Mouse (Mus musculus): ENCODE measurements around the gene Myh2. TPM values are rescaled to one million over a fixed set of nuclear protein-coding genes. Genes with fewer than 3 reads are reported as not detected.

Gene Myh2
- polyA plus RNA-seq, 1 experiment from 2014 or later = 0.03 TPM

GRCm38 (mm10) chr11:67172439-67172838, 1.6 kb downstream of the Myh2 start:
- H3K4me1 ChIP-seq (ENCODE audit: control insufficient read depth, insufficient read depth, low read length) = no peaks in the 10 kb centered on the region
- no peak overlapping the region for H3K27ac ChIP-seq (ENCODE audit: low read length)
- no peaks in the 10 kb centered on the region for H3K9me3 ChIP-seq (replicated peaks; ENCODE audit: control insufficient read depth, low read length)
- no peak overlapping the region for H3K4me2 ChIP-seq (ENCODE audit: low read depth, low read length)
- H3K27me3 ChIP-seq (ENCODE audit: control insufficient read depth, insufficient read depth, low read length) = no peaks in the 10 kb centered on the region
- no peak overlapping the region for H3K9ac ChIP-seq (ENCODE audit: low read length)
- no peak for ATAC-seq (replicated peaks; ENCODE audit: extremely low read depth, insufficient read depth, low FRiP score)
- H3K4me3 ChIP-seq (ENCODE audit: low read length) = no peak overlapping the region
- H3K36me3 ChIP-seq (ENCODE audit: control insufficient read depth, insufficient read depth) = no peaks in the 10 kb centered on the region
- 88% methylated on average over 2 of the region's 2 CpGs for WGBS

DNA sequence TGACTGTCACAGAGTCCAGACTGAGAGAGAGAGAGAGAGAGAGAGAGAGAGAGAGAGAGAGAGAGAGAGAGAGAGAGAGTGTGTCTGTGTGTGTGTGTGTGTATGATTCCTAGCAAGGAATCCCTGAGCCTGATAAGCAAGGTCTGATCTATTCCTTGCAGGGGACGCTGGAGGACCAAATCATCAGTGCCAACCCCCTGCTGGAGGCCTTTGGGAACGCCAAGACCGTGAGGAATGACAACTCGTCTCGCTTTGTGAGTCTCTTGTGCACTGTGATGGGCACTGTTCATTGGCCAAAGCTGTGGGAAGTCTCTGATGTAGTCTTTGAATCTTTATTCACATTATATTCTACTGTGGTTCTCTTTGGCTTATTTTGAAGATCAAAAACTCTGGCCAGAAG, 5.5 kb downstream of the Myh2 start:
- no peaks in the 10 kb centered on the region for H3K4me1 ChIP-seq (ENCODE audit: control insufficient read depth, insufficient read depth, low read length)
- ATAC-seq (replicated peaks; ENCODE audit: extremely low read depth, insufficient read depth, low FRiP score) = no peak
- H3K27ac ChIP-seq (ENCODE audit: low read length) = no peak overlapping the region
- no peaks in the 10 kb centered on the region for H3K36me3 ChIP-seq (ENCODE audit: control insufficient read depth, insufficient read depth)
- no peaks in the 10 kb centered on the region for H3K9me3 ChIP-seq (replicated peaks; ENCODE audit: control insufficient read depth, low read length)
- no peak overlapping the region for H3K4me2 ChIP-seq (ENCODE audit: low read depth, low read length)
- 53% methylated on average over 5 of the region's 5 CpGs for WGBS
- H3K4me3 ChIP-seq (ENCODE audit: low read length) = no peak overlapping the region
- no peaks in the 10 kb centered on the region for H3K27me3 ChIP-seq (ENCODE audit: control insufficient read depth, insufficient read depth, low read length)
- no peak overlapping the region for H3K9ac ChIP-seq (ENCODE audit: low read length)

DNA sequence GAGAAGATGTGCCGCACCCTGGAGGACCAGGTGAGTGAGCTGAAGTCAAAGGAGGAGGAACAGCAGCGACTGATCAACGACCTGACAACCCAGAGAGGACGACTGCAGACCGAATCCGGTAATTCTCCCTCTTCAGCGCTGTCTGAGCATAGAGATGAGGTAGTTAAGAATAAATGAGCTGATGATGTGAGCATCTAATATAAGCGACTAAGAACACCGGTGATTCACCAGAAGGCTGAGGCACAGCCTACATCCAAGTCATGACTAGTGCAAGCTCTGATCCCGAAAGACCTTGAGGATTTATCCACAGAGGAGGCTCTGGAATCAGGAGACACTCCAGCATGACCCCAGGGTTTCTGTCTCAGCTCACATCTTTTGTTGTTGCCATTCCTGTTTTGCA, 19.5 kb downstream of the Myh2 start:
- ATAC-seq (replicated peaks; ENCODE audit: extremely low read depth, insufficient read depth, low FRiP score) = no peak
- Histone ChIP-seq H3K36me3 (ENCODE audit: control insufficient read depth, insufficient read depth) (no peaks in the 10 kb centered on the region), H3K4me2 (ENCODE audit: low read depth, low read length) (no peak overlapping the region), H3K9ac (ENCODE audit: low read length) (no peak overlapping the region), H3K4me3 (ENCODE audit: low read length) (no peak overlapping the region), H3K9me3 (replicated peaks; ENCODE audit: control insufficient read depth, low read length) (no peaks in the 10 kb centered on the region), H3K4me1 (ENCODE audit: control insufficient read depth, insufficient read depth, low read length) (no peaks in the 10 kb centered on the region), H3K27me3 (ENCODE audit: control insufficient read depth, insufficient read depth, low read length) (no peaks in the 10 kb centered on the region), H3K27ac (ENCODE audit: low read length) (no peak overlapping the region)
- 75% methylated on average over 10 of the region's 10 CpGs for WGBS

DNA sequence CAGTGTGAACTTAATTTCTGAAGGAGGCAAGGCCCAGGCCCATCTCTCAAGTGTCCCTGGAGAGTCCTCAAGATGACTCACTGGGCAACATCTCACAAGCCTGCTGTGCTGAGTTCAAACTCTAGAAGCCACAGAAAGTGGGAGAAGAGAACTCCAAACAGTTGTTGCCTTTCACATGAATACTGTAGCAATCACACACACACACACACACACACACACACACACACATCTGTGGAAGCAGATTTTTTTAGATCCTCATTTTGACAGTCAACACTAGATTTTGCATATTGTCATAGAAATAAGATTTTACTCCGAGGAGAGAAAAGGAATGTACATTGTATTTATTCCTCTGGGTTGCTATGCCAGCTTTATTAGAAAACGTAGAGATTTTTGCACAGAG, 20.0 kb downstream of the Myh2 start:
- Histone ChIP-seq H3K36me3 (ENCODE audit: control insufficient read depth, insufficient read depth) (no peaks in the 10 kb centered on the region), H3K27me3 (ENCODE audit: control insufficient read depth, insufficient read depth, low read length) (no peaks in the 10 kb centered on the region), H3K4me3 (ENCODE audit: low read length) (no peak overlapping the region), H3K9me3 (replicated peaks; ENCODE audit: control insufficient read depth, low read length) (no peaks in the 10 kb centered on the region), H3K27ac (ENCODE audit: low read length) (no peak overlapping the region), H3K9ac (ENCODE audit: low read length) (no peak overlapping the region), H3K4me2 (ENCODE audit: low read depth, low read length) (no peak overlapping the region), H3K4me1 (ENCODE audit: control insufficient read depth, insufficient read depth, low read length) (no peaks in the 10 kb centered on the region)
- ATAC-seq (replicated peaks; ENCODE audit: extremely low read depth, insufficient read depth, low FRiP score) = no peak
- WGBS = 84% methylated on average over 2 of the region's 2 CpGs

- Histone ChIP-seq H3K27me3 (ENCODE audit: control insufficient read depth, insufficient read depth, low read length) (no peaks in the 10 kb centered on the region), H3K4me2 (ENCODE audit: low read depth, low read length) (no peak overlapping the region), H3K9me3 (replicated peaks; ENCODE audit: control insufficient read depth, low read length) (no peaks in the 10 kb centered on the region), H3K36me3 (ENCODE audit: control insufficient read depth, insufficient read depth) (no peaks in the 10 kb centered on the region), H3K9ac (ENCODE audit: low read length) (no peak overlapping the region), H3K27ac (ENCODE audit: low read length) (no peak overlapping the region), H3K4me3 (ENCODE audit: low read length) (no peak overlapping the region), H3K4me1 (ENCODE audit: control insufficient read depth, insufficient read depth, low read length) (no peaks in the 10 kb centered on the region)
- ATAC-seq (replicated peaks; ENCODE audit: extremely low read depth, insufficient read depth, low FRiP score) = no peak
- 84% methylated on average over 14 of the region's 14 CpGs for WGBS
These were observed 20.7 kb downstream of the Myh2 start for GRCm38 (mm10) chr11:67191496-67191895.

DNA sequence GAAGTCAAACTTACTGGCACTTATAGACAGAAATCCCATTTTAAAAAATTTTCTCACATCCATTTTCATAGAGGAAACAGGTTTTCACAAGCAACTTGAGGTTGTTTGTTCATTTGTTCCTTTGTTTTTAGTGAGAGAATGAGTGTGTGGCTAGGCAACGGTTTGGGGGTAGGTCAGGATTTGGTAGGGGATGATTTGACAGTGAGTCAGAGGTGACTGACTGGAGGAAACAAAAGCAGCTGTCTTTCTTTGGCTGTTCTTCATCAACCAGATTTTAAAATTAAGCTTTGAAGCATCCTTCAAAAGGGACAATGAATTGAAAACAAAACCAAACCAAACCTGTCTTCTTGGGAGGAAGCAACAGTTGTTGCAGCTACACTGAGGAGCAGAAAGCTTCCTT, 28.5 kb downstream of the Myh2 start:
- H3K27ac ChIP-seq (ENCODE audit: low read length) = no peak overlapping the region
- WGBS = 25% methylated on average over 1 of the region's 1 CpGs
- no peak overlapping the region for H3K9ac ChIP-seq (ENCODE audit: low read length)
- no peaks in the 10 kb centered on the region for H3K36me3 ChIP-seq (ENCODE audit: control insufficient read depth, insufficient read depth)
- no peaks in the 10 kb centered on the region for H3K4me1 ChIP-seq (ENCODE audit: control insufficient read depth, insufficient read depth, low read length)
- peaks cover 3% of the 10 kb centered on the region; the same call in 1 of the 2 replicates for H3K9me3 ChIP-seq (replicated peaks; ENCODE audit: control insufficient read depth, low read length)
- no peak overlapping the region for H3K4me2 ChIP-seq (ENCODE audit: low read depth, low read length)
- no peak overlapping the region for H3K4me3 ChIP-seq (ENCODE audit: low read length)
- H3K27me3 ChIP-seq (ENCODE audit: control insufficient read depth, insufficient read depth, low read length) = no peaks in the 10 kb centered on the region; the same call in 1 of the 2 replicates
- no peak for ATAC-seq (replicated peaks; ENCODE audit: extremely low read depth, insufficient read depth, low FRiP score)

GRCm38 (mm10) chr11:67199752-67200151, 28.9 kb downstream of the Myh2 start, which contains the start of gene Myh1:
Gene Myh1, plus strand, starts transcription at chr11:67200052.
- no peak within 1 kb of the TSS for H3K4me3 ChIP-seq (ENCODE audit: low read length)
- H3K4me1 ChIP-seq (ENCODE audit: control insufficient read depth, insufficient read depth, low read length) = no peaks in the 10 kb centered on the region
- peaks cover 3% of the 10 kb centered on the region; the same call in 1 of the 2 replicates for H3K9me3 ChIP-seq (replicated peaks; ENCODE audit: control insufficient read depth, low read length)
- H3K9ac ChIP-seq (ENCODE audit: low read length) = no peak within 1 kb of the TSS
- no peak within 1 kb of the TSS for H3K4me2 ChIP-seq (ENCODE audit: low read depth, low read length)
- no peaks in the 10 kb centered on the region; the same call in 1 of the 2 replicates for H3K27me3 ChIP-seq (ENCODE audit: control insufficient read depth, insufficient read depth, low read length)
- no peaks in the 10 kb centered on the region for H3K36me3 ChIP-seq (ENCODE audit: control insufficient read depth, insufficient read depth)
- no peak for ATAC-seq (replicated peaks; ENCODE audit: extremely low read depth, insufficient read depth, low FRiP score)
- no peak within 1 kb of the TSS for H3K27ac ChIP-seq (ENCODE audit: low read length)
- 67% methylated on average over 4 of the region's 4 CpGs for WGBS

DNA sequence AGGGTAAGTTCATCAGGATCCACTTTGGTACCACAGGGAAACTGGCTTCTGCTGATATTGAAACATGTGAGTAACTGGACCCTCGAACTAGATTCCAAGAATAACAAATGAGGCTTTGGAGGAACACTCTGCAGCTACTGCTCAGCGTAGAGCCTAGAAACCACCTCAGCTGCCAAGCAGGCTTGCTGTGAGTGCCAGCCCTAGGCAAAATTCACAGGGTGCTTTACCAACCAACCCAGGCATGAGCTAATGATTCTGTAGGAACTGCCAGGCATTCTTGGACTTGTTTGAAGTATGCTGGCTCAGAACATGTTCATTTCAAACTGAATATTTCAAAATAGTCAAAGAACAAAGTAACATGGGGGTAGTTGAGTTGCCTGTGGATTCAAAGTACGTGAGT, 33.9 kb downstream of the Myh2 start:
- Histone ChIP-seq H3K36me3 (ENCODE audit: control insufficient read depth, insufficient read depth) (no peaks in the 10 kb centered on the region), H3K4me2 (ENCODE audit: low read depth, low read length) (no peak overlapping the region), H3K27ac (ENCODE audit: low read length) (no peak overlapping the region), H3K4me1 (ENCODE audit: control insufficient read depth, insufficient read depth, low read length) (no peaks in the 10 kb centered on the region), H3K9me3 (replicated peaks; ENCODE audit: control insufficient read depth, low read length) (no peaks in the 10 kb centered on the region), H3K27me3 (ENCODE audit: control insufficient read depth, insufficient read depth, low read length) (no peaks in the 10 kb centered on the region; the same call in 1 of the 2 replicates), H3K9ac (ENCODE audit: low read length) (no peak overlapping the region), H3K4me3 (ENCODE audit: low read length) (no peak overlapping the region)
- ATAC-seq (replicated peaks; ENCODE audit: extremely low read depth, insufficient read depth, low FRiP score) = no peak
- 70% methylated on average over 3 of the region's 3 CpGs for WGBS

GRCm38 (mm10) chr11:67221803-67222202, 51.0 kb downstream of the Myh2 start:
- 85% methylated on average over 8 of the region's 8 CpGs for WGBS
- ATAC-seq (replicated peaks; ENCODE audit: extremely low read depth, insufficient read depth, low FRiP score) = no peak

DNA sequence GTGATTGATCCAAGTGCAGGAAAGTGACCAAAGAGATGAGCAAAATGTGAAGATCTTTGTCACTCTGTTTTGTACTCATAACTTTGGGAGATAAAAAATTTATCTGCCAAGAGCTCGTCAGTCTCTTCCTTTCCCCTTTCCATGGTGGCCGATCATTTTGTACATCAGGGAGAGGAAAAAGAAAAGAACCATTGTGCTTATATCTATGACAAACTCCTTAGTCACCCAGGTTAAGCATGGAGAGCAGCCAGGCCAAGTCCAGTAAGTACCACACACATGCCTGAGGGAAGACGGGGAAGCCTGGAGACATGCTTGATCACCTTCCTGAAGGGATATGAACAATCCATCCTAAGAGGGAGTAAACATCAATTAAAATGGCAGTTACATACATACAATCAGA, 53.6 kb downstream of the Myh2 start:
- Histone ChIP-seq H3K9ac (ENCODE audit: low read length) (no peak overlapping the region), H3K27me3 (ENCODE audit: control insufficient read depth, insufficient read depth, low read length) (no peaks in the 10 kb centered on the region), H3K4me2 (ENCODE audit: low read depth, low read length) (no peak overlapping the region), H3K4me3 (ENCODE audit: low read length) (no peak overlapping the region), H3K9me3 (replicated peaks; ENCODE audit: control insufficient read depth, low read length) (no peaks in the 10 kb centered on the region), H3K27ac (ENCODE audit: low read length) (no peak overlapping the region), H3K36me3 (ENCODE audit: control insufficient read depth, insufficient read depth) (no peaks in the 10 kb centered on the region), H3K4me1 (ENCODE audit: control insufficient read depth, insufficient read depth, low read length) (no peaks in the 10 kb centered on the region)
- no peak for ATAC-seq (replicated peaks; ENCODE audit: extremely low read depth, insufficient read depth, low FRiP score)
- WGBS = 73% methylated on average over 3 of the region's 3 CpGs

More at GRCm38 (mm10) chr11:67221803-67222202, 51.0 kb downstream of the Myh2 start:
- Histone ChIP-seq H3K36me3 (ENCODE audit: control insufficient read depth, insufficient read depth) (no peaks in the 10 kb centered on the region), H3K9ac (ENCODE audit: low read length) (no peak overlapping the region), H3K4me3 (ENCODE audit: low read length) (no peak overlapping the region), H3K4me2 (ENCODE audit: low read depth, low read length) (no peak overlapping the region), H3K27me3 (ENCODE audit: control insufficient read depth, insufficient read depth, low read length) (no peaks in the 10 kb centered on the region), H3K4me1 (ENCODE audit: control insufficient read depth, insufficient read depth, low read length) (no peaks in the 10 kb centered on the region), H3K9me3 (replicated peaks; ENCODE audit: control insufficient read depth, low read length) (no peaks in the 10 kb centered on the region), H3K27ac (ENCODE audit: low read length) (no peak overlapping the region)
